Mouse (Mus musculus) mouse embryonic stem cell (cell line): ENCODE measurements around the gene Ranbp17.

Source experiments
- in situ Hi-C, 2 experiments: fragments of 300-500 bp; cut with MboI; formaldehyde crosslinking; loops; 1 replicate in 1 of 2; 3 replicates in 1 of 2; pipeline ENCODE4 v1.14.3; 2019 to 2020; ENCODE audit warnings: low sequenced_read_pairs in 2 of 2, low pct_unique_long_range_greater_than_20kb in 1 of 2, mixed read lengths in 1 of 2; ENCODE audit not compliant: unreplicated experiment in 1 of 2

The Ranbp17 gene

DNA sequence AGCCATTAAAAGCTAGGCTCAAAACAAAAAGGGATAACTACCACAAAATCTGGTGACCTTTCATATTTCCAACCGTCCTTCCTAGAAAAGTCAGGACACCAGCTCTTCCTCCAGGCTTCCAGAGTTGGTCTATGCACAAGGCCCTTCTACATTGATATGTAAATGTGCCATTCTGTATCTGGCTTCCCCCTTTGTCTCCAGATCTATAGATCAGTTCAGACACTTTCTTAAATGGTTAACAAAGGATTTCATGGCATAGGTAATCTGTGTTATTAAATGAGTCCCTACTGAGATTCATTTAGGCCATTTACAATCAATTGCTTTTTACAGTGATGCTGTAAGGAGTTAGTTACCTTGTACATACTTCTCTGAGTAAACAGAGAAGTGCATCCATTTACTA is 333.7 kb downstream of the Ranbp17 start:
- in situ Hi-C loops, result loop anchor here (10.0 kb wide), 2 partner anchors 435 to 535 kb away; no protein-coding TSS in a partner anchor

DNA sequence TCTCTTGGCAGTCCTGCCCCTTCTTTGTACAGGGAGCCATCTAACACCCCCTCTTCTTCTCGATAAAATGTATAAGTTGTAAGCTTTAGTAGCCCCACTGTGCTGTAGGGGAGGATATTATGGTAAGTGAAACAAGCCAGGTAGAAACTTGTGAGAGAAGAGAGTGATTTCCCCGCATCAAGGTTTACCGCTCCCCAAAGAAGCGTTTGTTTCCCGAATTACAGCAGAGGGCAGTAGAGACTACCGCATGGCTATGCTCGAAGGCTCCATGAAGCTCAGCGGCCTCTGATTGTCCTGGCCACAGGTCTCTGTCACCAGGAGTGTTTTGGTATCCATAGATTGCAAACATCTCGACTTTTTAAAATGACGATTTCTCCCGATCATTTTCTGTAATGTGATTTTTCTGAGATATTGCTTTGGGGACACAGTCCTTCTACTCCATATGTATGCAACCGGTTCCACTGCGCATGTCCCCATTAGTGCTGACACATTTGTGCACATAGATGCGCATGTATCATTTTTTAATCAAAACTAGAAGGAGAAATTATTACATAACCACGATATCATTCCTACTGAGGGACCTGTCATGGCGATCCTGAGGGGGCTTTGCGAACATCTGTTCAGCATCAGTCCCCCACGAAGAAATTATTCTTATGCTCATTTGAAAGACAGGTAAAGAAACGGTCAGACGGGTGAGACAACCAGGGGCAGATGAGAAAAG is 336.9 kb downstream of the Ranbp17 start:
- in situ Hi-C loops, result loop anchor here (10.0 kb wide), 2 partner anchors 438 to 538 kb away; no protein-coding TSS in a partner anchor

DNA sequence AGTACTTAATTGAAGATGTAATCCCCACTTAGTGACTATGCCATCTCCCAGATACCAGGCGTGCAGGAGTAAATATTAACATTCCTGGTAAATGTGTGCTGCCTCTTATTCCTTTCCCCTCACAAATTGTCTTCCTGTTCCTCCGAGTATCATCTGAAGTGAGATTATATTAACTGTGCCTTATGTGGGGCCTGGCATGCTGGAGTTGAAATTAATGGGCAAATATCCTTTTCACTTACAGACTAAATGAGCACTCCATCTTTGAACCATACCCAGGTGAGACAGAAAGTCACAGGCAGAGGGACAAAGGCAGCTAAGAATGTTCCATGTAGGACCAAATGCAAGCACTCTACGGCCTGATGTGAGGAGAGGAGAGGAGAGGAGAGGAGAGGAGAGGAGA is 337.8 kb downstream of the Ranbp17 start:
- in situ Hi-C loops, result loop anchor here (10.0 kb wide), 2 partner anchors 439 to 539 kb away; no protein-coding TSS in a partner anchor

DNA sequence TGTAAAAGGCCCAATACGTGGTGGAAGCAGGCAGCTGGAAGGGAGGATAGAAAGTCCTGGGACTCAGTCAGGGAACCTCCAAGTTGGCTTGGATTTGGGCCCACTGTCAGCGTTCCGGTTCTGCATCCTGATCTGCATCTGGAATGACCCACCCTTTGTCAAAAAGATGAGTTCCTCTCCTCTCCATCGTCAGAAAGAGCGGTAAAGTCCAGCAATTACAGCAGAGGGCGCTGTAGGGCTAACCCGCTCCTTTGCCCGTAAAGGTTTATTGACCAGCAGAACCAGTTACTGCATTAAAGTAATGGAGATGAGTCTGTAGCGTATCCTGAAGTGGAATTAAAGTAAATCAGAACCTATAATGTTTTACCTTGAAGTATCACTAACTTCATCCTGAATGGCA is 343.1 kb downstream of the Ranbp17 start:
- in situ Hi-C loops, result loop anchor here (10.0 to 25.0 kb wide), 3 partner anchors 292 to 544 kb away; no protein-coding TSS in a partner anchor

DNA sequence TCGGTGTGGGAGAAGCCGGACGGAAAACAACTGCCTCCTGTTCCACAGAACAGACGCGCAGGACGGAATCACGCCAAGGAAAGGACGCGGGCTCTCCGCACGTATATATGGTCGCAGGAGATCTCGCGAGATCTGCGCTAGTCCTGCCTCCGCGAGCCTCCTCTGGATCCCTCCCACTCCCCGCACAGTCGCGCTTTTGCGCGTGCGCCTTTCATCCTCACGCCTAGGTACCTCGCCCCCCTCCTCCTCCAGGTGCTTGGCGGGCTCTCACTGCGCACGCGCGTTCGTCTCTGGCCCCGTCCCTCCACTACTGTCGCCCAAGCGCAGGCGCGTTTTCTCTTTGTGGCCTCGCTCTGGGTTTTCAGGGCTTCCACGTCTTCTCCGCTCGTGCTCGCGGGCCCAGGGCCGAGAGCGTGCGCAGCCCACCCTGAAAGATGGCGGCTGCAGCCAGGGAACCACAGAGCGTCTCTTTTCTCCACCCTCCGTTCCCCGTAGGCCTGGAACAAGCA is 350.5 kb downstream of the Ranbp17 start, which contains the start of gene Npm1:
TSS of gene Npm1 (minus strand) at position 209 of the 509 bp plus-strand sequence.
- in situ Hi-C loops, result loop anchor here in 1 of 2 experiments (25.0 kb wide), 1 partner anchor 299 kb away; no protein-coding TSS in a partner anchor

DNA sequence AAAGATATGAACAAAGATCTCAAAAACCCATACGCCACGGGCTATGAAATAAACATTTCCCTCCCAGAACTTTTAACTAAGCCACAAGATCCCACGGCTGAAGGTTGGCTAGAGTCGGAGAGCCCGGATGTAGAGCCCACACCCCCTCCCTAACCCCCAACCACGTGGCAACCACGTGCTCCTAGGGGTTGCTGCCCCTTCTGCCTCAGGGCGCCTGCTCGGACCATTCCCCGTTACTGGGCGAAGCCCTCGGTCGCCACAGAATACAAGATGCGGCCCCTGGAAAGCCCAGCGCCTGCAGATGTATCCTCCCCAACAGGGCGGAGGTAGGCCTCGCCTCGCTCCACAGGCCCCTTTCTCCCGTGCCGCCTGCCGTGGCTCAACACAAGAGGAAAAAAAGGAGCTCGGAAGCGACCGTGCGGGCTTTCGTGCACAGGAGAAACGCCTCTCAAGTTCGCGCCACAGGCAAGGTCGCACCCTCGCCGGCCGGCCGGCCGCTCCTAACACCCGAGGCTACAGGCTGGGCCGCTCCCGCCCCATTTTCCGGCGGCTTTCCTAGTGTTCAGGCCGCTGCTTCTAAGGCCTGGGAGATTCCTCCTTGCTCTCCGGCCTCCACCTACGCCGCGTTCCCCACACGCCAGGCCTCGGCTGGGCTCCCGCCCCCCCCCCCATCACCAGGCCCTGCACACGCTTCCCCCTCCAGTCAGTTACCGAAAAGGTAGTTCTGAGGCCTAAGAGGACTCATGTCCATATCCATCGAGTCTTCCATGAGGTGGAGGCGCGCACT is 351.1 kb downstream of the Ranbp17 start:
- in situ Hi-C loops, result loop anchor here in 1 of 2 experiments (25.0 kb wide), 1 partner anchor 300 kb away; no protein-coding TSS in a partner anchor
